8 mouse cellular contexts compared by ENCODE assay signal in genomic region chr3:87525837-87526570, GRCm38 (mm10). TPM values are rescaled to one million over a fixed set of nuclear protein-coding genes. Genes with fewer than 3 reads are reported as not detected.
DNase-seq lines count a peak whose midpoint lies in the region; ATAC-seq and TF ChIP-seq lines count a peak whose summit lies in the region.

No protein-coding gene starts in this region.

- peak overlapping the region; percentile 69 for H3K27ac ChIP-seq in intestine, embryonic 14.5 days (ENCODE audit: low read depth)
- H3K27ac ChIP-seq in lung, embryonic 14.5 days (ENCODE audit: low read depth) = peak overlapping the region; percentile 88
- peak overlapping the region; percentile 82 for H3K27ac ChIP-seq in small intestine, adult 2 months (ENCODE audit: insufficient read depth, low read depth, low read length)

- H3K9ac ChIP-seq in intestine, embryonic 14.5 days (ENCODE audit: low read length) = peak overlapping the region; percentile 88
- H3K9ac ChIP-seq in lung, embryonic 14.5 days = peak overlapping the region; percentile 98

- DNase-seq in 3134 (ENCODE audit: extremely low read depth, insufficient read length, low spot score) = peak; percentile 30
- DNase-seq in intestine, embryonic 14.5 days (ENCODE audit: low spot score) = peak; percentile 72
- DNase-seq in lung, embryonic 14.5 days = peak; percentile 22
- DNase-seq in ovary, postnatal 10 days (ENCODE audit: low spot score) = no peak
- DNase-seq in natural killer cell, adult 2 months (ENCODE audit: low spot score in 2 of 2) = no peak

- no peak for TF ChIP-seq CTCF in C2C12 (IDR thresholded peaks at IDR 0.05; ENCODE audit: control insufficient read depth, insufficient read depth, insufficient read length)
- TF ChIP-seq CTCF in lung, embryonic 14.5 days (IDR thresholded peaks at IDR 0.05; ENCODE audit: low read depth) = no peak
- no peak for TF ChIP-seq CTCF in small intestine, adult 2 months (IDR thresholded peaks at IDR 0.05; ENCODE audit: extremely low read depth, insufficient read length, insufficient replicate concordance, low read depth, low read length)

- H3K4me2 ChIP-seq in intestine, embryonic 14.5 days (ENCODE audit: low read length) = peak overlapping the region; percentile 69
- peak overlapping the region; percentile 89 for H3K4me2 ChIP-seq in lung, embryonic 14.5 days

- H3K36me3 ChIP-seq in C2C12 (ENCODE audit: control insufficient read depth, insufficient read depth) = peaks cover 24% of the 10 kb centered on the region
- H3K36me3 ChIP-seq in intestine, embryonic 14.5 days (ENCODE audit: control insufficient read depth, insufficient read depth, low read length) = peaks cover 37% of the 10 kb centered on the region
- peaks cover 36% of the 10 kb centered on the region for H3K36me3 ChIP-seq in lung, embryonic 14.5 days (ENCODE audit: insufficient read depth)
- peaks cover 35% of the 10 kb centered on the region for H3K36me3 ChIP-seq in small intestine, adult 2 months (ENCODE audit: control insufficient read depth, insufficient read depth, low read length)

- WGBS in intestine, embryonic 14.5 days = 3% methylated on average over 27 of the region's 27 CpGs
- 5% methylated on average over 27 of the region's 27 CpGs for WGBS in lung, embryonic 14.5 days
- 2% methylated on average over 27 of the region's 27 CpGs for WGBS in small intestine, adult 2 months

- TF ChIP-seq POLR2A in small intestine, adult 2 months (IDR thresholded peaks at IDR 0.05; ENCODE audit: low read depth, low read length) = 0 out of 2 replicates have a peak, but pooled peaks have one; percentile 28

- no peaks in the 10 kb centered on the region for H3K9me3 ChIP-seq in intestine, embryonic 14.5 days (ENCODE audit: control insufficient read depth, low read length)
- H3K9me3 ChIP-seq in lung, embryonic 14.5 days (ENCODE audit: low read depth, low read length) = no peaks in the 10 kb centered on the region

- H3K27me3 ChIP-seq in C2C12 (ENCODE audit: control insufficient read depth, insufficient read depth, insufficient read length) = no peaks in the 10 kb centered on the region
- H3K27me3 ChIP-seq in intestine, embryonic 14.5 days (replicated peaks; ENCODE audit: control insufficient read depth, insufficient read depth, low read length) = no peaks in the 10 kb centered on the region
- no peaks in the 10 kb centered on the region for H3K27me3 ChIP-seq in lung, embryonic 14.5 days (ENCODE audit: insufficient read depth, low read length)
- H3K27me3 ChIP-seq in small intestine, adult 2 months (ENCODE audit: control insufficient read depth, insufficient read depth, low read length) = no peaks in the 10 kb centered on the region

- peaks cover 11% of the 10 kb centered on the region for H3K4me1 ChIP-seq in intestine, embryonic 14.5 days (replicated peaks; ENCODE audit: control insufficient read depth, insufficient read depth, low read length)
- H3K4me1 ChIP-seq in lung, embryonic 14.5 days (ENCODE audit: insufficient read depth) = no peaks in the 10 kb centered on the region
- H3K4me1 ChIP-seq in small intestine, adult 2 months (ENCODE audit: control insufficient read depth, insufficient read depth, insufficient read length, low read length) = peaks cover 17% of the 10 kb centered on the region; the same call in 1 of the 2 replicates

- ATAC-seq in erythroblast, adult 5-6 weeks (replicated peaks; ENCODE audit: low FRiP score, poor library complexity, severe bottlenecking) = peak; percentile 45; the same call in 1 of the 2 replicates
- ATAC-seq in intestine, embryonic 14.5 days (replicated peaks; ENCODE audit: low FRiP score, low TSS enrichment, low read depth) = peak; percentile 64
- peak; percentile 70 for ATAC-seq in lung, embryonic 14.5 days (ENCODE audit: insufficient read depth)

- peaks cover 19% of the 10 kb centered on the region for H3K79me2 ChIP-seq in C2C12 (ENCODE audit: control insufficient read depth, insufficient read depth)

- H3ac ChIP-seq in C2C12 (ENCODE audit: control insufficient read depth, insufficient read length, low read depth) = peak overlapping the region; percentile 88

- peak overlapping the region; percentile 89 for H3K4me3 ChIP-seq in C2C12 (ENCODE audit: insufficient read depth, poor library complexity, severe bottlenecking)
- peak overlapping the region; percentile 80 for H3K4me3 ChIP-seq in intestine, embryonic 14.5 days (ENCODE audit: low read depth, low read length)
- H3K4me3 ChIP-seq in lung, embryonic 14.5 days (ENCODE audit: low read depth, low read length) = peak overlapping the region; percentile 98
- peak overlapping the region; percentile 77 for H3K4me3 ChIP-seq in small intestine, adult 2 months (ENCODE audit: low read depth, low read length)

- peaks cover 14% of the 10 kb centered on the region for H3K79me3 ChIP-seq in C2C12 (ENCODE audit: low read depth)

TF ChIP-seq in C2C12, 6 proteins besides CTCF, POLR2A, EP300 and RAD21:
- no peak for TF ChIP-seq MYOG (IDR thresholded peaks at IDR 0.05; ENCODE audit: control insufficient read depth, extremely low read depth, insufficient read length)
- no peak for TF ChIP-seq FOSL1 (IDR thresholded peaks at IDR 0.05; ENCODE audit: insufficient read depth, low read length, poor library complexity, severe bottlenecking)
- TF ChIP-seq USF1 (IDR thresholded peaks at IDR 0.05; ENCODE audit: low read depth) = no peak
- TF ChIP-seq CEBPB (IDR thresholded peaks at IDR 0.05; ENCODE audit: low read depth) = no peak
- TF ChIP-seq MYOD1 (IDR thresholded peaks at IDR 0.05; ENCODE audit: control insufficient read depth, insufficient read length, low read depth) = no peak
- no peak for TF ChIP-seq MAX (IDR thresholded peaks at IDR 0.05)

RNA-seq across cellular contexts. Expression of gene Etv3, which starts 0.8 kb away (rescaled TPM):
- polyA plus RNA-seq in C2C12 (2012; fragmentation: generic; extraction: Trizol) = 3.7 TPM
- total RNA-seq in erythroblast, adult 5-6 weeks (2015; ENCODE audit: low replicate concordance) = 1.3 and 2.3 TPM in 2 replicates
- total RNA-seq in erythroblast, adult 5-6 weeks (2017; ENCODE audit: low replicate concordance) = 1.4 and 2.5 TPM in 2 replicates
- polyA plus RNA-seq in intestine, embryonic 14.5 days (2014; fragmentation: Nextera tagmentation; extraction: Ambion mirVana) = 10.1 and 10.5 TPM in 2 replicates
- polyA plus RNA-seq in lung, embryonic 14.5 days (2014; fragmentation: Nextera tagmentation; extraction: Ambion mirVana) = 10.8 and 12.8 TPM in 2 replicates
- 10.6 and 19.9 TPM in 2 replicates for polyA plus RNA-seq in small intestine, adult 2 months (2012; rRNA removed)

Comparison
In these comparisons a context has a peak if more than half of its experiments do, and no peak if none do; other contexts are left out.
1. DNase-seq: peak in 3134 (single experiment), intestine, embryonic 14.5 days (single experiment) and lung, embryonic 14.5 days (single experiment); none in ovary, postnatal 10 days (single experiment) and natural killer cell, adult 2 months (0 of 2).
2. Peak in every context shown above with its lines, with median percentiles within 50 percentile points of each other: H3K4me3 ChIP-seq, ATAC-seq and H3K27ac ChIP-seq.